Mouse (Mus musculus): ENCODE data around the gene Calm5. TPM values are rescaled to one million over a fixed set of nuclear protein-coding genes. Genes with fewer than 3 reads are reported as not detected.
"Not testable (repeated sequence)": the region's sequence is repeated elsewhere in the genome, so short reads cannot be mapped to it uniquely, and the experiment has no call there.

The Calm5 gene
- polyA plus RNA-seq, 1 experiment from 2014 or later, result not detected

- H3K36me3 ChIP-seq (ENCODE audit: control insufficient read depth, insufficient read depth, low read length), result no peaks in the 10 kb centered on the region
- no peak overlapping the region for H3K9ac ChIP-seq (ENCODE audit: low read depth, low read length)
- peaks cover 4% of the 10 kb centered on the region; the same call in 1 of the 2 replicates for H3K27me3 ChIP-seq (replicated peaks; ENCODE audit: control insufficient read depth, insufficient read depth, low read length)
- H3K4me3 ChIP-seq (ENCODE audit: low read length), result no peak overlapping the region
- H3K9me3 ChIP-seq (ENCODE audit: control insufficient read depth, low read length), result no peaks in the 10 kb centered on the region
- H3K4me2 ChIP-seq (ENCODE audit: low read length), result no peak overlapping the region
- no peak overlapping the region for H3K27ac ChIP-seq (ENCODE audit: low read depth, low read length)
- ATAC-seq, result no peak
- WGBS, result 91% methylated on average over 6 of the region's 6 CpGs
- peaks cover 3% of the 10 kb centered on the region for H3K4me1 ChIP-seq (ENCODE audit: control insufficient read depth, insufficient read depth, low read depth, low read length)
Measured at GRCm38 (mm10) chr13:3896032-3896431, 42.1 kb downstream of the Calm5 start.

- Histone ChIP-seq H3K4me3 (ENCODE audit: low read length) (no peak overlapping the region), H3K27me3 (replicated peaks; ENCODE audit: control insufficient read depth, insufficient read depth, low read length) (peaks cover under 1% of the 10 kb centered on the region; the same call in 1 of the 2 replicates), H3K36me3 (ENCODE audit: control insufficient read depth, insufficient read depth, low read length) (no peaks in the 10 kb centered on the region), H3K9ac (ENCODE audit: low read depth, low read length) (no peak overlapping the region), H3K4me1 (ENCODE audit: control insufficient read depth, insufficient read depth, low read depth, low read length) (peaks cover 3% of the 10 kb centered on the region), H3K4me2 (ENCODE audit: low read length) (no peak overlapping the region), H3K27ac (ENCODE audit: low read depth, low read length) (no peak overlapping the region), H3K9me3 (ENCODE audit: control insufficient read depth, low read length) (no peaks in the 10 kb centered on the region)
- ATAC-seq, result no peak; the same call in 1 of the 2 replicates
- 44% methylated on average over 5 of the region's 5 CpGs for WGBS
Measured at GRCm38 (mm10) chr13:3896913-3897312, 42.9 kb downstream of the Calm5 start.

GRCm38 (mm10) chr13:3898202-3898601 is 44.2 kb downstream of the Calm5 start:
- not testable (repeated sequence) for H3K27ac ChIP-seq (ENCODE audit: low read depth, low read length); H3K27me3 ChIP-seq (replicated peaks; ENCODE audit: control insufficient read depth, insufficient read depth, low read length); H3K9me3 ChIP-seq (ENCODE audit: control insufficient read depth, low read length); H3K4me3 ChIP-seq (ENCODE audit: low read length); H3K4me2 ChIP-seq (ENCODE audit: low read length); H3K9ac ChIP-seq (ENCODE audit: low read depth, low read length); H3K4me1 ChIP-seq (ENCODE audit: control insufficient read depth, insufficient read depth, low read depth, low read length); H3K36me3 ChIP-seq (ENCODE audit: control insufficient read depth, insufficient read depth, low read length); ATAC-seq
- 96% methylated on average over 5 of the region's 5 CpGs for WGBS

DNA sequence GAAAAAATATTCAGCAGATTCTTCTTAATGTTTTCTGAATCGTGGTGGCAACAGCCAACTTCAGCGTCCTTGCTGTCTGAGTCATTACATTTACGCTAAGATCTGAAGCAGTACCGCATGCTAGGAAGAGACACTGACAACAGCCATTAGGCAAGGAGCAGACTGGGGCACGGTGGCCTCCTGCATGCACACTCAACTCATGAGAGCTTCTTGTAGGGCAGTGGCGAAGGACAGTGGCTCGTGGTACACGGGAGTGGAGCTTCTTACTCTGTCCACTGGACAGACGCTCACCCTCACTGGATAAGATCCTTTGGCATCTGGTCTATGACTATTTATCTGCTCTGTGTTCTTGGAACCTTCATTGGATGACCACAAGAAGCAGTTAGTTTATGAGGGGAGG is 45.3 kb downstream of the Calm5 start:
- Histone ChIP-seq H3K27ac (ENCODE audit: low read depth, low read length) (no peak overlapping the region), H3K4me1 (ENCODE audit: control insufficient read depth, insufficient read depth, low read depth, low read length) (no peaks in the 10 kb centered on the region), H3K4me3 (ENCODE audit: low read length) (no peak overlapping the region), H3K4me2 (ENCODE audit: low read length) (no peak overlapping the region), H3K9ac (ENCODE audit: low read depth, low read length) (no peak overlapping the region), H3K36me3 (ENCODE audit: control insufficient read depth, insufficient read depth, low read length) (no peaks in the 10 kb centered on the region), H3K27me3 (replicated peaks; ENCODE audit: control insufficient read depth, insufficient read depth, low read length) (no peaks in the 10 kb centered on the region), H3K9me3 (ENCODE audit: control insufficient read depth, low read length) (no peaks in the 10 kb centered on the region)
- 95% methylated on average over 9 of the region's 9 CpGs for WGBS
- ATAC-seq, result no peak

Other genes with a start within 250 kb of the Calm5 start
- 11.4 and 12.9 TPM in 2 replicates for gene Fam208b, start 243.1 kb upstream of the Calm5 start, polyA plus RNA-seq (2015; fragmentation: Nextera tagmentation; extraction: Ambion mirVana)
- gene Asb13, start 220.1 kb upstream of the Calm5 start, polyA plus RNA-seq (2015; fragmentation: Nextera tagmentation; extraction: Ambion mirVana), result 15.3 and 18.8 TPM in 2 replicates
- gene Calml3, start 49.9 kb upstream of the Calm5 start, polyA plus RNA-seq (2015; fragmentation: Nextera tagmentation; extraction: Ambion mirVana), result not detected in 2 replicates
- gene Calm4, start 16.4 kb upstream of the Calm5 start, polyA plus RNA-seq (2015; fragmentation: Nextera tagmentation; extraction: Ambion mirVana), result 0.17 and 0.18 TPM in 2 replicates
- gene Net1, start 64.0 kb downstream of the Calm5 start, polyA plus RNA-seq (2015; fragmentation: Nextera tagmentation; extraction: Ambion mirVana), result 11.7 and 12.9 TPM in 2 replicates
- not detected in 2 replicates for gene Tubal3, start 64.1 kb downstream of the Calm5 start, polyA plus RNA-seq (2015; fragmentation: Nextera tagmentation; extraction: Ambion mirVana)
- 0.20 and 0.31 TPM in 2 replicates for gene Ucn3, start 91.2 kb downstream of the Calm5 start, polyA plus RNA-seq (2015; fragmentation: Nextera tagmentation; extraction: Ambion mirVana)
- 0.85 and 1.3 TPM in 2 replicates for gene Akr1c14, start 194.8 kb downstream of the Calm5 start, polyA plus RNA-seq (2015; fragmentation: Nextera tagmentation; extraction: Ambion mirVana)